Mouse (Mus musculus) hematopoietic stem cell, adult 5-6 weeks (primary cell): ENCODE measurements around the gene Palld. TPM values are rescaled to one million over a fixed set of nuclear protein-coding genes. Genes with fewer than 3 reads are reported as not detected.

Experiments
- ATAC-seq, 2 experiments: fragments of 125-278 bp in 1 of 2; replicated peaks in 1 of 2; 2 replicates each; pipeline ENCODE4 v1.8.0; 2016 to 2017; ENCODE audit warnings: inconsistent platforms in 2 of 2, mild to moderate bottlenecking in 2 of 2, moderate number of reproducible peaks in 2 of 2, low read depth in 1 of 2, moderate TSS enrichment in 1 of 2; ENCODE audit not compliant: low FRiP score in 2 of 2, poor library complexity in 2 of 2, severe bottlenecking in 2 of 2, insufficient read depth in 1 of 2, low TSS enrichment in 1 of 2
- total RNA-seq: library from RNA; stranded (forward); fragments of 172-1452, 232-1000 nt; gene quantifications from 2 replicates; pipeline ENCODE4 v1.2.3, GENCODE M21; 2017

The Palld gene
- total RNA-seq, 1 experiment from 2014 or later = 2.2 TPM

DNA sequence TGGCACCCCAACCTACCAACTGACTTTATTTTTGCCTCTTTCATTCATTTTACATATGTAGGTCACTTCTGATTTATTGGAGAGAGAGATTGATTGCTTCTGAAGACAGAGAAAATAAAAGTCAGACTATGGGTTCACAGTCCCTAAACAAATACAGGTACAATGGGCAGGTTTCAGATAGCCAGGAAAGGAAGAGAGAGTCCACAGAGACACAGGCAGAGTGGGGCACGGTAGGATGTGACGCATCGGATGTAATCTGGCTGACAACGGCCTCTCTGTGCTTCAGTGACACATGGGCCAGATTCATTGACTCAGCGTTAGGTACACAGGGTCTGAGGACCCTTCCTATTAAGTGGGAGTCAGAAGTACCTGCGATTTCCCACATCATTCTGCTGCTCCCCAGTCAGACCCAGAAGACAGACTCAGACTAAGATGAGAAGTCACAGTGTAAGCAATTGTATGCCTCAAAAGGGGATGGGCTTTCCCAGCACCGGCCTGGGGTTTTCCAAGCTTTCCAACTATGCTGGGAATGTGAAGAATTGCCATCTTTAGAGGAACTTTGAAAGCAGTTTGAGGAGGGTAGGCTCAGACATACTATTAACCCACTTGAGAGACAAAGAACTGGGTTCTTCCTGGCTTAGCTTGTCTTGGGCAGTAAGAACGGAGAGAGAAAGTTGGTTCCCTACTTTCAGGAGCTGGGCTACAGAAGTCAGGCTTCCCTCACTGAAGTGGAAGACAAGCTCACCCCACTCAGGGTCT is 329.1 kb downstream of the Palld start:
- ATAC-seq = 0 out of 4 replicates have a peak, but pooled peaks of 1 of the 2 experiments have one; percentile 12

GRCm38 (mm10) chr8:61572697-61573096 is 329.8 kb downstream of the Palld start:
- ATAC-seq = no peak

DNA sequence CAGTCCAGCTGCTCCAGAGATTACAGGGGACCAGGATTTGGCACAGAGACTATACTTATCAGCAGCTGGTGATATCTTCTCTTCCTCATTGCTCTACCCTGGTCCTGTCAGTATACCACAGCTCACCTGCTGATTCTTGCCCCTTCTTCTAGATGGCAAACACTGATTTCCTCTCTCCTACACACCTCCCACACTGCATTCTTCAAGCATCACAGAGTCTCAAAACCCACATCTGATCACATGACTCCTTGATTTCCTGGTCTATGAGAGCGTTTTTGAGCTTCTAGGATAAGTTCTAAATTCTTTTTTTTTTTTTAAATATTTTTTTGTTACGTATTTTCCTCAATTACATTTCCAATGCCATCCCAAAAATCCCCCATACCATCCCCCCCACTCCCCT is 331.9 kb downstream of the Palld start:
- ATAC-seq = no peak

GRCm38 (mm10) chr8:61569721-61570120 is 332.8 kb downstream of the Palld start:
- ATAC-seq = no peak

DNA sequence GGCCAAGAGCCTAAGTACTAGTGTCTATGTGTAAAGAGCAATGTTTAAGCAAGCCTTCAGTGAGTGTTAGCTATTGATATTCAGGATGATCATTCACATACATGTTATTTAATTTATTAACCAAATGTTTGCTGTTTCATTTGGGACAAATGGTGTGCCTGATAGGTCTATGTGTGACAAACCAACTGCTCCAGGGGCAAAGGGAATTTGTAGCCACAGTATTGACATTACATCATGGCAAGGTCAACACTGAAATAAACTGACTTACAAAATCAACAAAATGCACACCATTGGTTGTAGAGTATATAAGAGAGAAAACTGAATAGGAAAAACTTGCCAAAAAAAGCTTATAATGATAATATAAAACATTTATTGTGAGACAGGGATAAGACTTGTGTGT is 333.3 kb downstream of the Palld start:
- no peak for ATAC-seq

DNA sequence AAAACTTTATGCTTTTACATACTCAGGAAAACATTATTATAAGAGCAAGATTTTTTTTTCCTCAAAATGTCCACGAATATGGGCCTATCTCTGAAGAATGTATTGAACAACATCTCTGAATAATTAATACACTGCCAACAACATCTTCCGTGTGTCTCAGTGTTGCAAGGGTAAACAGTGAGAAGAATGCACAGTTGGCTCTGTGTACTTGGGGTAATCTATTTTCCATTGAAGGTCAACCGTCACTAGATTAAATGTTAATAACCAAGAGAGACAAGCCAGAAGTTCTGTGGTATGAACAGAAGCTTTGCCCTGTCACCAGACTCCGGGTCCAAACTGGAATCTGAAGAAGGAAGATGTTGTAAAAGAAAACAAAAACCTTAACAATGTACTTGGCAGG is 339.1 kb downstream of the Palld start:
- ATAC-seq = no peak

DNA sequence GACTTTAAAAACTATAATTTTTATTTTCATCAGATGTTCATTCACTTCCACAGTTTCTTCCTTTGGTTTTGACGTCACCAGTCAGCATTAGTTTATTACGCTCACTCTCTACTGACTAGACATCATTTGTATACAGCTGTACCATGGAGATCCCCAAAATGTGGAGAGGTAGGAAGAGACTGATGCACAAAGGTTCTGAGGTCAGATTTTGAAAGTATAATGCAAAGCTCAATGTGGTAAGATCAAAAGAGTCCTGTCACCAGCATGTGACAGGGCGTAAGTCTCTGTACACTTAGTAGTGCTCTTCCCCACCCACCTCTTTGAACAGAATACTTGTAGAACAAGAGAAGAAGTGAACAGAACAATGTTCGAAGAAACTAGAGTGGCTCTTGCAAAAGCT is 339.9 kb downstream of the Palld start:
- ATAC-seq = no peak

DNA sequence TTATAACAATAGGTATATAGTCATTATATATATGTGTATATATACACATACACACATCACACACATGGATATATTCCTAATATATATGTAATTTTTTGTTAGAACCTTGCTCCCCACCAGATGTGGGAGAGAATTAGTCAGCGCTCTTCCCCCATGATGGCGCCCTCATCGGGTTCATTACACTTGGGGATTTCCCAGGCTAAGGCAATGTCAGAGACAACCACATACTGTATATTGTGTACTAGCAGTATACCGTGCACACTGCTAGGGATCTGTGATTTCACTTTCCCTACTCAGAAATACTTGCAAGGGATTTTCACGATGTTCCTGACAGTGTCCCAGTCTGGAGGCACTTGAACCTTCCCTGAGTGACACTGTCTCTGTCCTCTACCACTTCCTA is 341.3 kb downstream of the Palld start:
- ATAC-seq = no peak

GRCm38 (mm10) chr8:61559979-61560378 is 342.5 kb downstream of the Palld start:
- ATAC-seq = no peak

DNA sequence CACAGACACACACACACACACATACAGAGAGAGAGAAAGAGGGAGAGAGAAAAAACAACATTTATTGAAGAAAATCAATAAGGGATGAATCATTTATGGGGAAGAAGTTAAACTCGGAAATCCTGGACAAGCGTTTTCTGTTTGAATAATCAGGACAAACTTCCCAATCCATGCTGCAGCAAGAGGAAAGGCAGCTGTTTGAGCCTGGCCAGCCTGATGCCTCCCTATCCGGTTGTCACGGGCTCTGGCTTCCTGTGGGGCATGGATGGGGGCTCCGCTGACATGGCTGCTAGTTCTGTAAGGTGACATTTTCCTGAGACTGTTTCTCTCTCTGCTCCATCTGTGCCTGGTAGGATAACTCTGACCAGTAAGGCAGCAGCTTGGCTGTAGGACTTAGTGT is 343.0 kb downstream of the Palld start:
- ATAC-seq = no peak

DNA sequence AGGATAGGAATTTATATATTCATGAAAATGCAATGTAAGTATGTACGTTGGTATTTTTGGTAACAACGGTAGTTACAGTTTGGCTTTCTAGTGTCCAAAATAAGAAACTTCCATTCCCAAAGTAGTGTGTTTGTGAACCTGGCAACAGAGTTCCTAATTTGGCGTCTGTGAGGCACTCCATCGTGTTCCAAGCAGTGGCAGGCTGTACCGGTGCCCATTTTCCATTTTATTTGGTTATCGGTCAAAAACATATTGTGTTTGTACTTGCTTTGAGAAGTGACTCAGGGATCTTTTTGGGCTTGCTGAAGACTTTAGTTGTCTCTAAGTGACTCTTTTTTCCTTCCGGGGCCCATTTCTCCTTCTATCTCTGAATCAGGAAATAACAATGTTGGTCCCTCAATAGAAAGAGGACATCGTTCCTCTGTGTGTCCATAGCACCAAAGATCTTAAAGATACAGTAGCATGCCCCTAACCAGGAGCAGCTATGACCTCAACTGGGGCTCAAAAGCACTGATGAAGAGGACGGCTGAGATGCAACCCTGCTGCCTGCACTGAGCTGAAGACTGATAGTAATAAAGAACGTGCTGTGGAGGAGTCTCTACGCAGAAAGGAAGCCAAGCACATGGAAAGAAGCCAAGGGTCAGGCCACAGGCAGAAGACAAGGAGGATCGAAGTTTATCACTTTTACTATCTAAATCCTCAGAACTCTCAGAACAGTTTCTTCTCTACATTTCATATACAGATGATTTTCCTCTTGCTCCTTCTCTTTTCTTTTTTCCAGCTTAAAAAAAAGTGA is 344.2 kb downstream of the Palld start:
- no peak for ATAC-seq

DNA sequence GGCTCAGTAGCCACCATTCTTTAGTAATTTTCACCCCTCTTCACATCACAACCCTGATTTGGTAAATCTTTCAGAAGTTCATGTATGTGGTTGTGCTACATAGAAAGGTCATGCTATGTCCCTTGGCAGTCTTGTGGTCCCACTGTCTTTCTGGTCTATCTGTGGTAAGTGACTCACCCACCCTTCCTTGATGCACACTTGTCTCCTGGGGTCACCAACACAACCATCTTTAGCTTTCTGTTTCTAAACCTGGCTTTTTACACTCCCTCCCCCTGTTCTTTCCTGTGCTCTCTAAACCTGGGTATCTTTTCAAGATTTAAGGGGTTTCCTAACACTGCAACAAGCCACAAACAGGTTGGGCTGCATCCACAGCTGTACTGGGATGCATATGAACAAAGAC is 345.5 kb downstream of the Palld start:
- ATAC-seq = no peak

GRCm38 (mm10) chr8:61556219-61556618 is 346.3 kb downstream of the Palld start:
- ATAC-seq = no peak

- no peak for ATAC-seq
Measured at GRCm38 (mm10) chr8:61555343-61555742, 347.1 kb downstream of the Palld start.

DNA sequence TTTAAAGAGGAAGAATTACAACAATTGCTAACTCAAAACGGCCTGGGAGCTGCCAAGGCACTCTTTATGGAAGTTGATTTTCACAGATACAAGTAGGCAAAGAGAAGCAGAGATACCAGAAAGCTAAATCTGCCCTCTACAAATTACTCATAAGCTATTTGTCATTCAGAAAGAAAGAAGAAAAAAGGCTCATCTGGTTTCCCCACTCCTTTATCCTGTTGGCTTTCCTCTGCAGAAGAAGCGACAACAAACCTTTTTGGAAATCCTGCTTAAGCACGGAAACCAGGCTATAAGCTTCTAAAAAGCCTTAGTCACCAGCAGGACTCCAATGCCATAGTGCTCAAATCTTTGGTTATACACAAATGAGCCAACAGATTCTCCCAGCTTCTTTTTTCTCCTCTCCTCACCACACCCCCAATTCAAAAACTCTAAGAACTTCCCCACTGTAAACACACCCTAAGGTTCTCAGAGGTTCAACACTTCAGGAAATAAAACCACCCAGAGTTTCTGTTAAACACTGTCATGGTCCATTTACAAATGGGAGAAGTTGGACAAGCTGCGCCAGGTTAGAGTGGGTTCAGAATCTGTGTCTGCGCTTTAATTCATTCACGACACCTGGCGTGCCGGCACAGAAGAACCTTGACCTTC is 349.6 kb downstream of the Palld start:
- no peak for ATAC-seq

DNA sequence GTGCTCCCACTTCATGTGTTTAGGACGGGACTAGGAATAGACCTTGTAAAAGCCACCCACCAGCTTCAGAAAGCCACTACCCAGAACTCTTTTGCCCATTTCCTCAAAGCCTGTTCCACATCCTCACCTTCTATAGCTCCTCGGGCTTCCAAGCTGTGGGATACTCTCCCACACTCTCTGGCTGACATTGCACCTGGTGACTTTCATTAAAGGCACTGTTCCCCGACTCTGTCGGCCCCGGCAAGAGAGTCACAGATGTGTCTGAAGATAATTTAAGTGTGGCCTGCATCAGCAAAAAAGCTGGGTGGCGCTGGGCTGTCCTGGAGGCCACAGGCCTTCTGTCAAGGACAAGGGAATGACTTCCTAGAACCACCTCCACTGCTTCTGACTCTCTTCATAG is 350.3 kb downstream of the Palld start:
- ATAC-seq = no peak

DNA sequence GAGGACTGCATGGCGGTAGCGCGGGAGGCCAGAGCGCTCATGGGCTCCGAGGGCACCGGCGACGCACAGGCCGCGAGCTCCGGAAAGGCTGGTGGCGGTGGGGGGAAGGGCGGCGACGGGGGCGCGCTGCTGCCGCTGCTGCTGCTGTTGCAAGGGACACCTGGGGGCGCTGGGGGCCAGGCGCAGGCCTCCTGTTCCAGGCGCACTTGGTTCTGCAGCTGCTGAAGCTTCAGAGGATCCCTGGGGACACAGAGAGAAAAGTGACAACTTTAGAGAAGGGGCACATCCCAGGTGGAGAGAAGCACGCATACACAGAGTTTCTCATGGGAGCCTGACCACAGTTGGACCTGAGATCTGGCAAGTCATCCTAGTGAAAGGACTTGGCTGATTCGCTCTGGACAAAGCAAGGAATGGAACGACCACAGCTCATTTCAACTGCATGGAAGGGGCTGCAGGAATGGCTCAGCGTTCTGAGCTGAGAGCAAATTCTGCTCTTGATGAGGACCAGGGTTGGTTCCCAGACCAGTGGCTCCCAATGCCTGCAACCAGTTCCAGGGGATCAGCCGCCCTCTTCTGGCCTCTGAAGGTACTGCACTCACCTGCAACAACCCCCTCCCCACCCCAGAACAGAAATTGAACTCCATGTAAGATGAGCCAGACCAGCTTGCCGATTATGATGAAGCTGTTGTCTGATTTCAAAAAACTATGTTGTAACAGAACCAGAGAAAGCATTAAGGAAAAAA is 352.3 kb downstream of the Palld start:
- ATAC-seq = no peak

DNA sequence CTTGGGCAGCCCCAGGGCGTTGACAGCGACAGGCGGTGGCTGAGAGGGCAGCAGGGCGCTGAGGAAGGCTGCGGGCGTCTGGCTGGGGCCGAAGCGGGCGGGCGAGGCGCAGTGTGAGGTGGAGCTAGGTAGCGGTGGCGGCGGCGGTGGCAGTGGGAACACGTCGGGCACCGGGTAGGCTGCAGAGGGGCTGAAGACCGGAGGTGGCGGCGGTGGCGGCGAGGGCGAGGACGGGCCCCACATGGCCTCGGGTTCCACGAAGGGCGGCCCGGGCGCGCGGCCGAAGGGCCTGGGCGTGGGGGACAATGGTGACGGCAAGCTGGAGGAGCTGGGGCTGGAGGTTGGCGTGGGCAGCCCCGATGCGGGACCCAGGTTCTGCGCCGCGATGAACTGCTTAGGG is 352.9 kb downstream of the Palld start:
- no peak for ATAC-seq
